Mouse (Mus musculus) cerebellum, adult 2 months (tissue): Measurements from ENCODE around the gene Vps13c. TPM values are rescaled to one million over a fixed set of nuclear protein-coding genes. Genes with fewer than 3 reads are reported as not detected.

ENCODE experiments used
- DNase-seq, 2 experiments: peaks; one replicate each; pipeline ENCODE4 v3.0.0; 2021
- H3K27ac ChIP-seq: fragments of 200-500 bp; 2 replicates; pipeline ENCODE4 v1.5.1; 2012; ENCODE audit warnings: low read length, control low read depth, inconsistent platforms; ENCODE audit not compliant: insufficient read depth
- H3K27me3 ChIP-seq: fragments of 200-500 bp; 2 replicates; pipeline ENCODE4 v1.6.1; 2012; ENCODE audit warnings: inconsistent platforms, mild to moderate bottlenecking, low read length, moderate library complexity; ENCODE audit not compliant: control insufficient read depth, insufficient read depth
- H3K4me1 ChIP-seq: fragments of 200-500 bp; 2 replicates; pipeline ENCODE4 v1.6.1; 2011; ENCODE audit warnings: low read length; ENCODE audit not compliant: control insufficient read depth, insufficient read depth
- H3K4me3 ChIP-seq: fragments of 200-500 bp; replicated peaks from 2 replicates; pipeline ENCODE3; 2011; ENCODE audit warnings: mild to moderate bottlenecking, low read depth, low read length, control low read depth; ENCODE audit not compliant: insufficient read depth
- CTCF ChIP-seq: fragments of 200-500 bp; IDR thresholded peaks from 2 replicates; pipeline ENCODE4 v1.5.1; 2011; ENCODE audit warnings: low read depth, mild to moderate bottlenecking, control low read depth, low read length, moderate library complexity, borderline replicate concordance; ENCODE audit not compliant: insufficient read depth
- POLR2A ChIP-seq: fragments of 200-500 bp; IDR thresholded peaks from 2 replicates; pipeline ENCODE4 v1.6.1; 2011; ENCODE audit warnings: low read length, control low read depth, borderline replicate concordance; ENCODE audit not compliant: insufficient read depth
- WGBS: fragments of 180-500 bp; shearing (Covaris S2); methylation state at CpG from one replicate; pipeline ENCODE4 v1.1.7; 2018; 5-methylcytosine and 5-hydroxymethylcytosine counted together
- polyA plus RNA-seq: library from polyadenylated mRNA; depleted of rRNA; stranded (reverse); fragments of >200 nt; gene quantifications from 2 replicates; pipeline ENCODE4 v1.2.3, GENCODE M21; 2012

Gene Vps13c
- polyA plus RNA-seq, 1 experiment: 46.5 TPM

DNA sequence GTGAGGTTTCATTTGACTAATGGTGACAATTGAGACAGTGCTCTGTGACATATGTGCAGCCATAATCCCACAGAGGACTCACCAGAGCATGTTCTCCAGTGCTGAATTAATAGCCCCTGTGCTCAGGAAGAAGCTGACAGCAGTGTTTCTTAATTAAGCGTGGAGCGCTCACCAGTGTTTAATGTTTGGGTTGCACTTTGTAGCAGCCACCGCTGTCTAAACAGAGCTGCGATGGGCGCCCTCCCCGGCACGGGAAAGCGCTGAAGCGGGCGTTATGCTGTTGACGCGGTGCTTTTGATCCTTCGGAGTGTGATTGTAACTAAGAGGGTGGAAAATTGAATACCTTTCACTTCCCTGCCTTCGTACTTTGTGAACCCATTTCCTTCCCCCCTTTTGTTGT lies 125.7 kb downstream of the Vps13c start:
- Histone ChIP-seq H3K4me3 (no peak overlapping the region), H3K27me3 (no peaks in the 10 kb centered on the region), H3K27ac (no peak overlapping the region), H3K4me1 (no peaks in the 10 kb centered on the region)
- 42% methylated on average over 14 of the region's 14 CpGs for WGBS
- TF ChIP-seq POLR2A (no peak), CTCF (no peak)
- DNase-seq: no peak

- no peaks in the 10 kb centered on the region for H3K27me3 ChIP-seq
- no peaks in the 10 kb centered on the region for H3K4me1 ChIP-seq
- WGBS: 91% methylated on average over 3 of the region's 3 CpGs
- no peak for TF ChIP-seq CTCF
- no peak for TF ChIP-seq POLR2A
- H3K27ac ChIP-seq: no peak overlapping the region
- no peak overlapping the region for H3K4me3 ChIP-seq
- DNase-seq: no peak
Observed at GRCm38 (mm10) chr9:67967011-67967410, 126.8 kb downstream of the Vps13c start.

DNA sequence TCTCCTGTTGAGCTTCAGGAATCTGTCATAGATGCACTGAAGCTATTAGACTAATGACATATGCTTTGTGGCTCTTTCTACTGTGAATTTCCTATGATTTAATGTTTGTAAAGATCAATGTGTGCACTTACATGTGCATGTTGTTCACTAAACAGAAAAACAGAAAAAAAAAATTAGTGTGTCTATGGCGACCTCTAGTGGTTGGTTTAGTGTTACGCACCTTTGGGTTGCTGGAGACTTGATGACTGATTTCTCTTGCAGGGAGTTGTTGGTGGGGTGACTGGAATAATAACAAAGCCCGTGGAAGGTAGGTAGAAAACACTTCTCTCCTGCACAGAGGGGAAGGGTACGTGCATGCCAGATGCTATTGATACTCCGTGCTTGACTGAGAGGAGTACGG lies 133.3 kb downstream of the Vps13c start:
- no peaks in the 10 kb centered on the region for H3K4me1 ChIP-seq
- H3K27ac ChIP-seq: no peak overlapping the region
- H3K27me3 ChIP-seq: no peaks in the 10 kb centered on the region
- no peak; the same call in 1 of the 2 replicates for TF ChIP-seq CTCF
- no peak for TF ChIP-seq POLR2A
- WGBS: 40% methylated on average over 6 of the region's 6 CpGs
- DNase-seq: peak; percentile 14 to 15
- no peak overlapping the region for H3K4me3 ChIP-seq

GRCm38 (mm10) chr9:67975491-67975890 lies 135.3 kb downstream of the Vps13c start:
- H3K27ac ChIP-seq: no peak overlapping the region
- 93% methylated on average over 9 of the region's 9 CpGs for WGBS
- no peaks in the 10 kb centered on the region for H3K27me3 ChIP-seq
- no peak overlapping the region for H3K4me3 ChIP-seq
- no peak for DNase-seq
- no peaks in the 10 kb centered on the region for H3K4me1 ChIP-seq
- TF ChIP-seq CTCF (no peak), POLR2A (no peak)

GRCm38 (mm10) chr9:68006566-68006965 lies 166.4 kb downstream of the Vps13c start:
- H3K4me3 ChIP-seq: no peak overlapping the region
- H3K27me3 ChIP-seq: no peaks in the 10 kb centered on the region
- TF ChIP-seq POLR2A (no peak), CTCF (no peak)
- no peaks in the 10 kb centered on the region for H3K4me1 ChIP-seq
- no peak overlapping the region for H3K27ac ChIP-seq
- 96% methylated on average over 7 of the region's 7 CpGs for WGBS
- no peak for DNase-seq

- WGBS: 6% methylated on average over 11 of the region's 11 CpGs
- Histone ChIP-seq H3K4me3 (no peak overlapping the region), H3K27ac (no peak overlapping the region), H3K4me1 (no peaks in the 10 kb centered on the region), H3K27me3 (no peaks in the 10 kb centered on the region)
- peak; percentile 69 to 84 for DNase-seq
- no peak for TF ChIP-seq POLR2A
- TF ChIP-seq CTCF: peak; percentile 99
Observed at GRCm38 (mm10) chr9:68014991-68015396, 174.8 kb downstream of the Vps13c start.

GRCm38 (mm10) chr9:68016255-68016954 lies 176.2 kb downstream of the Vps13c start:
- TF ChIP-seq POLR2A (no peak), CTCF (peak; percentile 66)
- no peaks in the 10 kb centered on the region for H3K27me3 ChIP-seq
- DNase-seq: peak; percentile 42 to 43
- 57% methylated on average over 5 of the region's 5 CpGs for WGBS
- H3K4me3 ChIP-seq: no peak overlapping the region
- no peak overlapping the region for H3K27ac ChIP-seq
- H3K4me1 ChIP-seq: no peaks in the 10 kb centered on the region

DNA sequence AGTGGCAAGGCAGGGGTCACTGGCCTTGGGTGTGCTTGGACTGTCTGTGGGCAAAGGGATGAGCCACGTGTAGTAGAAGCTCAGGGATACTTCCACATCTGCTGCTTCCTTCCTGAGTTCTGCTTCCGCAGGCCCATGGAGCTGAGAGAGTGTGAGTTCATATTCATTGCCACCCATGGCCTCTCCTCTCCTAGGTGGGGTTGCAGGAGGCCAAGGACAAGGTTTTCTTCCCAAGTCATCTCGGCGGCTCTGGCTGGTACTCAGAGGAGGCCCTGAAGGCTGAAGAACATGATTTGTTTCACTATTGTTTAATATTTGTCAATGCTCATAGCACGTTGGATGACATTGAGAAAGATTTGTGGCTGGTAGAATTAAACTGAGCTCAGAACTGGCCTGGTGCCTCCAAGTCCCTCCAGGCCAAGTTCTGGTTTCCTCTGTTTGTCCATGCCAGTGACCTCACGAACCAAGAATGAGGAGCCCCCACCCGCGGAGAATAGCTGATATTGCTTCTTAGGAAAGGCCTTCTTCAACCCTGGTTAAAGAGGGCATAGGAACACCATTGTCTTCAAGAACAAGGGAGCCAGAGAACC lies 180.7 kb downstream of the Vps13c start:
- 81% methylated on average over 8 of the region's 8 CpGs for WGBS
- Histone ChIP-seq H3K4me3 (no peak overlapping the region), H3K27ac (no peak overlapping the region), H3K27me3 (no peaks in the 10 kb centered on the region), H3K4me1 (no peaks in the 10 kb centered on the region)
- TF ChIP-seq POLR2A (no peak), CTCF (no peak)
- DNase-seq: no peak
